Mouse (Mus musculus) lung, adult 2 months (tissue): ENCODE measurements around the gene Hoxb6.

ENCODE experiments used
- CTCF ChIP-seq: fragments of 200-500 bp; IDR thresholded peaks from 2 replicates; pipeline ENCODE4 v1.5.1; 2011; ENCODE audit warnings: mild to moderate bottlenecking, low read length, control low read depth; ENCODE audit not compliant: insufficient read depth
- POLR2A ChIP-seq: fragments of 200-500 bp; IDR thresholded peaks from 2 replicates; pipeline ENCODE4 v1.6.1; 2011; ENCODE audit warnings: low read depth, mild to moderate bottlenecking, control low read depth, low read length, borderline replicate concordance; ENCODE audit errors: extremely low read depth

DNA sequence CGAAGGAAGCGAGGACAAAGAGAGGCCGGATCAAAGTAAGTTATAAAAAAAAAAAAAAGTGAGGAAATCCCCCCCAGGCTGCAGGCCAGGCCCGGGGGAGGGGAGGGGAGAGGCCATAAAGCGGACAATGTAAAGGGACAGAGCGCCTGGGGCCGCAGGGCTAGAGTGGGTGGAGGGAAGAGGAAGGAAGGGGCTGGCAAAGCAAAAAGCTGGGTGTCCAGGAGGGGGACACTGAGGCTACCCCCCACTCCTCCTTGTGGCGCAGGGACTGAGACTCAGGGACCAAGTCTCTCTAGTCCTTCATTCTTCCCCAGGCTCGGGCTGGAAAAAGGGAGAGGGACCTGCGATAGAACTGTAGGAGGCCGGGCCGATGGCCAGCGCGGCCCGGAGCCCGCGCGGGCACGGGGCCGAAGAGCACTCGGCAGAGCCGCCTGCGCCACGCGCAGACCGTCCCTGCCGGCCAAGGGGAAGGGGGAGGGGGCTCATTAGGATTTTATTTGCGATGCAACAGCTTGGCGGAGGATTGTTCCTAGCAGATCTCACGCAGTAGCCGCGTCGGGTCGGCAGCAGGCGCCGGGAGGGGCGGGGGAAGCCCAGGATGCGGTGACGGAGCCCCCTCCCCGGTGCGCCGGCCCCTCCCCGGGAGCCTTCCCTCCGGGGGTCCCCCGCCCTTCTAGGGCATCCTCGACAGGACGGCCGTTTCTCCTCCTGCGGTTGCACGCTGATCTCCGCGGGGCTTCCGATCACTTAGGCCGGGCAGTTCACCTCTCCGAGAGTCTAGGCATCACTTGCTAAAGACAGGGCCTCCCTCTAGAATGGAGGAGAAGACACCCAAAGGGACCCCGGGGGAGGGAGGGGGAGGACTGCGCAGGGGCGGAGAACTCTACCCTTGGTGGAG is 20.0 kb upstream of the Hoxb6 start:
- TF ChIP-seq CTCF (no peak), POLR2A (no peak)
